Mouse (Mus musculus): ENCODE measurements at regions not wholly inside any gene's neighbourhood (a gene's known extent, or its start where the extent isn't known, plus 50 kb on each side); places are given as distances from the start of the nearest gene placed in this dataset.

GRCm38 (mm10) chr15:62073595-62073994 is 1150.8 kb upstream of the A1bg start:
- TF ChIP-seq CTCF (conservative IDR thresholded peaks at IDR 0.05 in 1 of 2, IDR thresholded peaks at IDR 0.05 in 1 of 2; ENCODE audit: low read depth in 2 of 2, low read length in 2 of 2) (no peak), ETS1 (conservative IDR thresholded peaks at IDR 0.05; ENCODE audit: low read depth, low read length) (no peak), BHLHE40 (IDR thresholded peaks at IDR 0.05; ENCODE audit: low read depth, low read length) (no peak), MYC (IDR thresholded peaks at IDR 0.05; ENCODE audit: low read depth, low read length) (no peak), CHD2 (IDR thresholded peaks at IDR 0.05; ENCODE audit: low read length) (no peak), NRF1 (IDR thresholded peaks at IDR 0.05; ENCODE audit: low read depth, low read length) (no peak), POLR2A (IDR thresholded peaks at IDR 0.05; ENCODE audit: low read depth, low read length) (no peak), RAD21 (IDR thresholded peaks at IDR 0.05; ENCODE audit: low read depth, low read length) (no peak), SMC3 (IDR thresholded peaks at IDR 0.05; ENCODE audit: low read depth, low read length) (no peak), TCF12 (IDR thresholded peaks at IDR 0.05; ENCODE audit: low read depth, low read length) (no peak), MAFK (IDR thresholded peaks at IDR 0.05; ENCODE audit: insufficient replicate concordance, low read length) (no peak), MAZ (IDR thresholded peaks at IDR 0.05; ENCODE audit: low read depth, low read length) (no peak)
